Mouse (Mus musculus): ENCODE measurements around the gene Tmem189. TPM values are rescaled to one million over a fixed set of nuclear protein-coding genes. Genes with fewer than 3 reads are reported as not detected.
A peak's percentile ranks its signal among the peaks of the same experiment; 100 is the strongest.

The Tmem189 gene
- polyA plus RNA-seq, 1 experiment from 2014 or later, result 37.1 TPM

DNA sequence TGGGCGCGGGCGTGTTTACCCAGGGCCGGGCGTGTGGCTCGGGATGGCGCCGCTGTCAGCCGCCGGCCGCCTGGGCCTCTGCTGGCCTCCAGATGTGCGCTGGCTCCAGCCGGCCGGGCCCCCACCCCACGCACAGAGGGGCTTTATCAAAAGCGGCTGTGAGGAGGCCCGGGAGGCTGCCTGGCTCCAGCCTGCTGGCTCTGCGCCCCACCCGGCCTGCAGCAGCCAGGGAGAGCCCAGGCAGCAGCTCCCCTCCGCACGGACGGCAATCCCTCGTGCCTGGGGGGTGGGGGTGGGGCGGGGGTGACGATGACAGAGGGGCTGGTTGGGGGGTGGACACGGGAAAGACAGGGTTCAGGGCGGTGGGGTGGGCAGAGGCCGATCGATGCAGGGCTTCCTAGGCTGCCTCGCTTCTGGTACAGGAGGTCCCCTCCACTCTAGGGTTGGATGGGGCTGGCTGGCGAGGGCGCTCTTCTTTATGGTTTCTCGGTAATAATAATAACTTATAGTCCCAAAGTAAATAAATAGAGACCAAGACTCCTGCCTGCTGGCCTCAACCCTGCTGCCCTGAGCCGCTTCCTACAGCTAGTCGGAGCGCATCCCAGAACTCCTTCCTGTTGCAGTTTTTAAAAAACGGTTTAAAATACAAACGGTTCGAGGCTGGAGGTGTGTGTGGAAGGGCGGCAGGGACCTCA is 92.0 kb downstream of the Tmem189 start:
- peak overlapping the region; percentile 49; the same call in 1 of the 2 replicates for H3K9ac ChIP-seq (ENCODE audit: low read depth, low read length)
- peak; percentile 46; the same call in 1 of the 2 replicates for ATAC-seq
- H3K9me3 ChIP-seq (ENCODE audit: control insufficient read depth, low read length), result no peaks in the 10 kb centered on the region
- H3K36me3 ChIP-seq (ENCODE audit: control insufficient read depth, insufficient read depth, low read length), result no peaks in the 10 kb centered on the region
- no peak overlapping the region for H3K27ac ChIP-seq (ENCODE audit: low read depth, low read length)
- H3K27me3 ChIP-seq (replicated peaks; ENCODE audit: control insufficient read depth, insufficient read depth, low read length), result no peaks in the 10 kb centered on the region
- 27% methylated on average over 37 of the region's 40 CpGs for WGBS
- H3K4me2 ChIP-seq (ENCODE audit: low read length), result peak overlapping the region; percentile 40
- H3K4me3 ChIP-seq (ENCODE audit: low read length), result peak overlapping the region; percentile 0; the same call in 1 of the 2 replicates
- peaks cover 17% of the 10 kb centered on the region for H3K4me1 ChIP-seq (ENCODE audit: control insufficient read depth, insufficient read depth, low read depth, low read length)

GRCm38 (mm10) chr2:167596726-167597491 is 92.7 kb downstream of the Tmem189 start:
- Histone ChIP-seq H3K36me3 (ENCODE audit: control insufficient read depth, insufficient read depth, low read length) (no peaks in the 10 kb centered on the region), H3K27me3 (replicated peaks; ENCODE audit: control insufficient read depth, insufficient read depth, low read length) (no peaks in the 10 kb centered on the region), H3K9me3 (ENCODE audit: control insufficient read depth, low read length) (no peaks in the 10 kb centered on the region), H3K4me3 (ENCODE audit: low read length) (no peak overlapping the region), H3K9ac (ENCODE audit: low read depth, low read length) (peak overlapping the region; percentile 49; the same call in 1 of the 2 replicates), H3K4me1 (ENCODE audit: control insufficient read depth, insufficient read depth, low read depth, low read length) (peaks cover 17% of the 10 kb centered on the region), H3K4me2 (ENCODE audit: low read length) (peak overlapping the region; percentile 40), H3K27ac (ENCODE audit: low read depth, low read length) (peak overlapping the region; percentile 42; the same call in 1 of the 2 replicates)
- WGBS, result 41% methylated on average over 27 of the region's 27 CpGs
- no peak for ATAC-seq

- H3K4me3 ChIP-seq (ENCODE audit: low read length), result no peak overlapping the region
- no peaks in the 10 kb centered on the region for H3K9me3 ChIP-seq (ENCODE audit: control insufficient read depth, low read length)
- no peaks in the 10 kb centered on the region for H3K36me3 ChIP-seq (ENCODE audit: control insufficient read depth, insufficient read depth, low read length)
- WGBS, result 46% methylated on average over 3 of the region's 4 CpGs
- ATAC-seq, result no peak
- H3K9ac ChIP-seq (ENCODE audit: low read depth, low read length), result no peak overlapping the region
- peak overlapping the region; percentile 48; the same call in 1 of the 2 replicates for H3K27ac ChIP-seq (ENCODE audit: low read depth, low read length)
- peaks cover 17% of the 10 kb centered on the region for H3K4me1 ChIP-seq (ENCODE audit: control insufficient read depth, insufficient read depth, low read depth, low read length)
- no peaks in the 10 kb centered on the region for H3K27me3 ChIP-seq (replicated peaks; ENCODE audit: control insufficient read depth, insufficient read depth, low read length)
- no peak overlapping the region for H3K4me2 ChIP-seq (ENCODE audit: low read length)
Measured at GRCm38 (mm10) chr2:167596262-167596661, 93.4 kb downstream of the Tmem189 start.

DNA sequence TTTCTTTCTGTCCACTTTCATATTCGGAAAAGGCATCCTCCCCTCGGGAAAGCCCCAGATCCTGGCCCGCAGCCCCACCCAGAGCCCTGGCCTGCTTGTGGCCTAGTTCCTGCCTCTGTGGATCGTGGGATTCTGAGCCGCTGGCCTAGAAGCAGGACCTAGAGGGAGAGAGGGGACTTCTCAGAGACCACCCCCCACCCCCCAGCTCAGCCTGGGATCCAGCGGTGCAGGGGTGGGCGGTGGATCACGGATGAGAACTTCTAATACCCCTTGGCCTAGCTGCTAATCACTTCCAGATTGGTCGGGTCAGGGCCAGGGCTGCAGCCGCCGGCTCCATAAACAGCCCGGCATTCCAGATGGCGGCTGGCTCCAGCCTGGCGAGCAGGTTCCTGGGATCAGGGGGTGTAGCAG is 93.9 kb downstream of the Tmem189 start:
- no peak for ATAC-seq
- Histone ChIP-seq H3K4me3 (ENCODE audit: low read length) (no peak overlapping the region), H3K9me3 (ENCODE audit: control insufficient read depth, low read length) (no peaks in the 10 kb centered on the region), H3K9ac (ENCODE audit: low read depth, low read length) (no peak overlapping the region), H3K27me3 (replicated peaks; ENCODE audit: control insufficient read depth, insufficient read depth, low read length) (no peaks in the 10 kb centered on the region), H3K36me3 (ENCODE audit: control insufficient read depth, insufficient read depth, low read length) (no peaks in the 10 kb centered on the region), H3K4me1 (ENCODE audit: control insufficient read depth, insufficient read depth, low read depth, low read length) (peaks cover 17% of the 10 kb centered on the region), H3K4me2 (ENCODE audit: low read length) (no peak overlapping the region), H3K27ac (ENCODE audit: low read depth, low read length) (no peak overlapping the region; the same call in 1 of the 2 replicates)
- WGBS, result 53% methylated on average over 14 of the region's 14 CpGs

DNA sequence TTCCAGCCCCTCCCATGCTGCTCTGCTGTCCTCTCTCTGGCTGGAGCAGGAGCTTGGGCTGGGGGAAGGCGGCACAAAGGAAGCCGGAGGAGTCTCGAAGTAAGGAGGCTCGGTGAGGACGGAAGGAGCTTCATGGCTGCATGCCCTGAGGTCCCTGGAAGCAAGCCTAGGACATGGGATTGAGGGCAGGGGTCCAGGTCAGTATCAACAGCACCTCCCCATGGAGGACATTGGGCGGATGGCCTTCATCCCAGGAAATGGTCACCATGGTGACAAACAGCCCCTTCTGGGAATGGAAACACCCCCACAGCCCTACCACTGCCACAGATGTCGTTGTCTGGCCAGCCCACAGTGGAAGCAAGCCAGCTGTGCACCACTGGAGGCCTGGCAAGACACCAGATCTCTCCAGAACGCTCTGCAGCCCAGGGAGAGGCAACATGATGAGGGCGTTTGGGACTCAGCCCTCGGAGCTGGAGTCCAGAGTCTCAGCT is 95.1 kb downstream of the Tmem189 start:
- H3K9ac ChIP-seq (ENCODE audit: low read depth, low read length), result no peak overlapping the region
- H3K27ac ChIP-seq (ENCODE audit: low read depth, low read length), result peak overlapping the region; percentile 42; the same call in 1 of the 2 replicates
- no peak overlapping the region for H3K4me3 ChIP-seq (ENCODE audit: low read length)
- H3K4me2 ChIP-seq (ENCODE audit: low read length), result no peak overlapping the region
- peak; percentile 69 for ATAC-seq
- 14% methylated on average over 10 of the region's 10 CpGs for WGBS
- no peaks in the 10 kb centered on the region for H3K9me3 ChIP-seq (ENCODE audit: control insufficient read depth, low read length)
- peaks cover under 1% of the 10 kb centered on the region; the same call in 1 of the 2 replicates for H3K27me3 ChIP-seq (replicated peaks; ENCODE audit: control insufficient read depth, insufficient read depth, low read length)
- peaks cover 17% of the 10 kb centered on the region for H3K4me1 ChIP-seq (ENCODE audit: control insufficient read depth, insufficient read depth, low read depth, low read length)
- H3K36me3 ChIP-seq (ENCODE audit: control insufficient read depth, insufficient read depth, low read length), result no peaks in the 10 kb centered on the region

DNA sequence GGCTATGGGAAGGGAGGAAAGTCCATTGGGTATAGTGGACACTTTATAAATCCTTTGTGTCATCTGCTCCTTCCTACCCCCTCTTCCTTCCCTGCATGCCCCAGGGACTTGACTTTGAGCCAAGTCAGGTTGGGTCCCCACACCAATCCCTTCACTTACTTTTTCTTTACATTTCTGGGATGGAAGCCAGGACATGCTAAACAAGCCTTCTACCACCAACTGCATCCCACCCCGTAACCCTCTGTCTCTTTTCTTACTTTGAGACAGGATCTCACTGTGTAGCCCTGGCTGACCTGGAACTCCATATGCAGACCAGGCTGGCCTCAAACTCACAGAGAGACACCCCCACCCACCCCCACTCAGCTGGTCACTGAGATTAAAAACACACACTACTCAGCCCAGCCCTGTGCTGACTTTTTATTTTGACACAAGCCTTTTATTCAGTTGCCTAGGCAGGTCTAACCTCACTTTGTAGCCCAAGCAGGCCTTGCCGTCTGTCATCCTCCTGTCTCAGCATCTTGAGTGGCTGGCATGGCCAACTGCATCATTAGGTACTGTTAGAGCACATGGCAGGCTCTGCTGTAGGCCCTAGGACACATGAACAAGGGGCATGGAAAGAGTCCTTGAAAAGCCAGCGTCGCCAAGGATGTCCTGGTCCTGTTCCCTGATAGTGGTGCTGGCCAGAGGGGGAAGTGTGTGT is 95.9 kb downstream of the Tmem189 start:
- Histone ChIP-seq H3K4me3 (ENCODE audit: low read length) (no peak overlapping the region), H3K27me3 (replicated peaks; ENCODE audit: control insufficient read depth, insufficient read depth, low read length) (peaks cover 3% of the 10 kb centered on the region; the same call in 1 of the 2 replicates), H3K36me3 (ENCODE audit: control insufficient read depth, insufficient read depth, low read length) (no peaks in the 10 kb centered on the region), H3K27ac (ENCODE audit: low read depth, low read length) (no peak overlapping the region), H3K9ac (ENCODE audit: low read depth, low read length) (no peak overlapping the region), H3K4me1 (ENCODE audit: control insufficient read depth, insufficient read depth, low read depth, low read length) (peaks cover 17% of the 10 kb centered on the region), H3K9me3 (ENCODE audit: control insufficient read depth, low read length) (no peaks in the 10 kb centered on the region), H3K4me2 (ENCODE audit: low read length) (no peak overlapping the region)
- WGBS, result 76% methylated on average over 4 of the region's 4 CpGs
- peak; percentile 17 for ATAC-seq

Small RNA genes within 50 kb of the gene (microRNA-seq; reads per million reads assigned to microRNA genes)
- not detected for gene Gm22355

Other genes with a start within 250 kb of the Tmem189 start
- 112 and 115 TPM in 2 replicates for gene Rnf114, start 197.2 kb downstream of the Tmem189 start, polyA plus RNA-seq (2015; fragmentation: Nextera tagmentation; extraction: Ambion mirVana)
- gene Spata2, start 196.9 kb downstream of the Tmem189 start, polyA plus RNA-seq (2015; fragmentation: Nextera tagmentation; extraction: Ambion mirVana), result 30.5 and 33.6 TPM in 2 replicates
- gene Snai1, start 151.6 kb downstream of the Tmem189 start, polyA plus RNA-seq (2015; fragmentation: Nextera tagmentation; extraction: Ambion mirVana), result 4.5 and 8.4 TPM in 2 replicates
- 390 and 393 TPM in 2 replicates for gene Ube2v1, start 57.7 kb downstream of the Tmem189 start, polyA plus RNA-seq (2015; fragmentation: Nextera tagmentation; extraction: Ambion mirVana)
- 11.9 and 12.8 TPM in 2 replicates for gene Gm20431, start 28.3 kb downstream of the Tmem189 start, polyA plus RNA-seq (2015; fragmentation: Nextera tagmentation; extraction: Ambion mirVana)
- 0.15 and 0.22 TPM in 2 replicates for gene Cebpb, start 907 bp downstream of the Tmem189 start, polyA plus RNA-seq (2015; fragmentation: Nextera tagmentation; extraction: Ambion mirVana)
- 64.8 and 69.2 TPM in 2 replicates for gene Ptpn1, start 242.2 kb upstream of the Tmem189 start, polyA plus RNA-seq (2015; fragmentation: Nextera tagmentation; extraction: Ambion mirVana)

Data from hindbrain, embryonic 16.5 days (tissue).